Mouse (Mus musculus) C2C12 (cell line): ENCODE results near the gene Sarm1.

Source experiments
- CEBPB ChIP-seq: IDR thresholded peaks from one replicate; pipeline ENCODE4 v1.6.1; 2011; ENCODE audit warnings: low read depth, mild to moderate bottlenecking, control low read depth, moderate library complexity
- CTCF ChIP-seq: IDR thresholded peaks from one replicate; pipeline ENCODE4 v1.5.1; 2011; ENCODE audit not compliant: control insufficient read depth, insufficient read depth, insufficient read length
- MAX ChIP-seq: IDR thresholded peaks from one replicate; pipeline ENCODE4 v1.6.1; 2011; ENCODE audit warnings: mild to moderate bottlenecking, control low read depth
- MYOG ChIP-seq: IDR thresholded peaks from one replicate; pipeline ENCODE4 v1.6.1; 2011; ENCODE audit not compliant: control insufficient read depth, insufficient read length; ENCODE audit errors: extremely low read depth
- USF1 ChIP-seq: IDR thresholded peaks from one replicate; pipeline ENCODE4 v1.6.1; 2011; ENCODE audit warnings: low read depth, mild to moderate bottlenecking, control low read depth, moderate library complexity

DNA sequence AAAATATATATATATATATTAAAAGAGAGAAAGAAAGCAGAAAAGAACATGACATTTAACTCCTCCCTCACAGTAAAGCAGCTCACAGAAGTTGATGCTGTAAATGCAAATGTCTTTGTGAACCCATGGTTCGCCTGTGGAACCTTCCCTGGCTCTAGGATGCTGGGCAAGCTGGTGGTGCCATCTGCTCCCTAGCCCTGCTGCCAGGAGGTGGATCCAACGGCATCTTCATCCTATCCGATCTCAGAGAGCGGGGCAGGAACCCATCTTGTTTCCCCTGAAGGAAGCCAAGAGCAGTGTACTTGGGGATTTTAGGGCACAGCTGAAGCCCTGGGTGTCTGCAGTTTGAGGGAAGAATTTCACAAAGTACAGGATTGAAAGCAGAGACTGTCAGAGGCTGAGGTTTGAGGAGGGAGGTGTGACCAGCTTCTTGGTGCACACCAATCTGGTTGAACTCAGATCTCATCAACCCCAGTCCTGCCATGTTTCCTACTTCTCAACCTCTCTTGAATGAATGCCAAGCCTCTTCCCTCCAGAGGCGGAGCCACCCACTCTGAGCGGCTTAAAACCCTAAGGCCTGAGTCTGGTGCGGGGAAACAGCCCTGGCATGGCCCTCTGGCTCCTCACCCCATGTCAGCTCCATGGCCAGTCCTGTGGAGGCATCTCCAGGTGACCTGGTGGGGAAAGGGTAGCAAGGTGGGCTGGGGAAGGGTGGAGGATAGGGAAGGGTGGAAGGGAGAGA is 5.5 kb upstream of the Sarm1 start, which contains the start of gene Sebox:
- TF ChIP-seq CTCF (no peak), MYOG (no peak), USF1 (no peak), CEBPB (no peak), MAX (no peak)
